Mouse (Mus musculus) myocyte (in vitro differentiated cells): ENCODE data around the gene St3gal4.

Experiments
- POLR2A ChIP-seq: IDR thresholded peaks from one replicate; pipeline ENCODE4 v1.6.1; 2011; ENCODE audit warnings: low read depth, mild to moderate bottlenecking, control low read depth, moderate library complexity; ENCODE audit not compliant: insufficient read length
- USF1 ChIP-seq: IDR thresholded peaks from one replicate; pipeline ENCODE4 v1.6.1; 2011; ENCODE audit warnings: low read depth, mild to moderate bottlenecking, control low read depth, moderate library complexity

- no peak for TF ChIP-seq POLR2A
- no peak for TF ChIP-seq USF1
Observed at GRCm38 (mm10) chr9:35016762-35017161, 102.3 kb downstream of the St3gal4 start.
